In the genomic region with DNA sequence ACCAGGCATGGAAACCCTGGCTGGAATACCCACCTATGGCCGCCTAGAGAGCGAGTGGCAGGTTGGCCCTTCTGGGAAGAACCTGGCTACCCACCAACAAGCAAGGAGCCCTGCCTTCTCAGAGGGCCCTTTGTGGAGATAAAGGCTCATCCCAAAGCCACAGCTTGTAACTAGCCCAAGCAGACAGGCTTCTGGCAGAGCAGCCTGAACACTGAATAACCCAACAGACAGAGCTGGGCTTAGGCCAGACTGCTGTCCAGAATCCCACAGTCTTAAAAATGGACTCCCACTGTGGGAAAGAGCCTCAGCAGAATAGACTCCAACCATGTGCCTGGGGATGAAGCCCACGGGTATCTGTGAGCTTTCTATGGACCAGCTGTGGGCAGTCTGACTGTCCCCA, we compare ENCODE assay signal across 22 mouse cellular contexts. TPM values are rescaled to one million over a fixed set of nuclear protein-coding genes. Genes with fewer than 3 reads are reported as not detected.
DNase-seq lines count a peak whose midpoint lies in the region; ATAC-seq and TF ChIP-seq lines count a peak whose summit lies in the region.
"Had no signal": no experiment of that assay in that cellular context is flagged by ENCODE, and none has a peak within 500 bp of the region (broad histone marks: within the 10 kb centered on the region; RNA-seq: fewer than 3 reads in every experiment).

No protein-coding gene starts in this region.

- H3K27me3 ChIP-seq in hindbrain, embryonic 16.5 days (replicated peaks; ENCODE audit: control insufficient read depth, insufficient read depth, low read length) = no peaks in the 10 kb centered on the region
- H3K27me3 ChIP-seq in hindbrain, embryonic 11.5 days (ENCODE audit: control insufficient read depth, insufficient read depth, low read length) = no peaks in the 10 kb centered on the region
- H3K27me3 ChIP-seq in midbrain, postnatal 0 days (ENCODE audit: insufficient read depth, low read length) = no peaks in the 10 kb centered on the region
- H3K27me3 ChIP-seq in midbrain, embryonic 16.5 days (ENCODE audit: control insufficient read depth, insufficient read depth, low read depth, low read length) = no peaks in the 10 kb centered on the region
- H3K27me3 ChIP-seq: embryonic facial prominence, embryonic 12.5 days; embryonic facial prominence, embryonic 15.5 days; Patski had no signal

- 81% methylated on average over 3 of the region's 3 CpGs for WGBS in hindbrain, embryonic 16.5 days
- WGBS in hindbrain, embryonic 11.5 days = 92% methylated on average over 3 of the region's 3 CpGs
- WGBS in midbrain, postnatal 0 days = 81% methylated on average over 3 of the region's 3 CpGs
- 81% methylated on average over 3 of the region's 3 CpGs for WGBS in midbrain, embryonic 16.5 days

- no peak for DNase-seq in cerebellum, adult 11 months
- peak; percentile 71 to 77 for DNase-seq in cerebellum, postnatal 10 days
- DNase-seq in cerebellum, adult 8-10 months = no peak
- no peak for DNase-seq in hindbrain, embryonic 11.5 days (ENCODE audit: low spot score)
- peak; percentile 71 for DNase-seq in midbrain, postnatal 0 days (ENCODE audit: low spot score)
- DNase-seq: adrenal gland, postnatal 10 days; adrenal gland, postnatal 36 days; forebrain, postnatal 0 days; gastrocnemius, adult 2 months; gastrocnemius, postnatal 14 days; heart, adult 11 months; kidney, adult 2 months had no signal

- peaks cover 28% of the 10 kb centered on the region for H3K36me3 ChIP-seq in hindbrain, embryonic 16.5 days (ENCODE audit: control insufficient read depth, insufficient read depth, low read length)
- no peaks in the 10 kb centered on the region for H3K36me3 ChIP-seq in hindbrain, embryonic 11.5 days (ENCODE audit: control insufficient read depth, insufficient read depth, low read length)
- H3K36me3 ChIP-seq in midbrain, postnatal 0 days (ENCODE audit: insufficient read depth, low read length) = peaks cover 69% of the 10 kb centered on the region
- peaks cover 31% of the 10 kb centered on the region for H3K36me3 ChIP-seq in midbrain, embryonic 16.5 days (ENCODE audit: control insufficient read depth, insufficient read depth, low read length)

- H3K4me2 ChIP-seq in hindbrain, embryonic 16.5 days (ENCODE audit: low read length) = no peak overlapping the region
- H3K4me2 ChIP-seq in hindbrain, embryonic 11.5 days (replicated peaks; ENCODE audit: low read depth, low read length) = no peak overlapping the region
- H3K4me2 ChIP-seq in midbrain, postnatal 0 days (ENCODE audit: low read depth, low read length, poor library complexity, severe bottlenecking) = no peak overlapping the region
- H3K4me2 ChIP-seq in midbrain, embryonic 16.5 days (ENCODE audit: low read length) = no peak overlapping the region
- H3K4me2 ChIP-seq: embryonic facial prominence, embryonic 12.5 days; embryonic facial prominence, embryonic 15.5 days; heart, embryonic 11.5 days had no signal

- H3K9ac ChIP-seq in hindbrain, embryonic 16.5 days (ENCODE audit: low read depth, low read length) = no peak overlapping the region
- no peak overlapping the region for H3K9ac ChIP-seq in hindbrain, embryonic 11.5 days (ENCODE audit: low read depth, low read length)
- no peak overlapping the region for H3K9ac ChIP-seq in midbrain, postnatal 0 days (replicated peaks; ENCODE audit: low read length, poor library complexity, severe bottlenecking)
- no peak overlapping the region for H3K9ac ChIP-seq in midbrain, embryonic 16.5 days (ENCODE audit: low read depth, low read length)
- H3K9ac ChIP-seq: embryonic facial prominence, embryonic 12.5 days; embryonic facial prominence, embryonic 15.5 days; forebrain, postnatal 0 days had no signal

- H3K9me3 ChIP-seq in hindbrain, embryonic 16.5 days (ENCODE audit: control insufficient read depth, low read length) = no peaks in the 10 kb centered on the region
- H3K9me3 ChIP-seq in hindbrain, embryonic 11.5 days (ENCODE audit: control insufficient read depth, low read length) = no peaks in the 10 kb centered on the region
- no peaks in the 10 kb centered on the region for H3K9me3 ChIP-seq in midbrain, postnatal 0 days (ENCODE audit: low read length)
- no peaks in the 10 kb centered on the region for H3K9me3 ChIP-seq in midbrain, embryonic 16.5 days (replicated peaks; ENCODE audit: control insufficient read depth, low read length, poor library complexity, severe bottlenecking)
- H3K9me3 ChIP-seq: embryonic facial prominence, embryonic 12.5 days; embryonic facial prominence, embryonic 15.5 days; G1E had no signal

- no peak overlapping the region for H3K27ac ChIP-seq in hindbrain, embryonic 16.5 days (ENCODE audit: low read depth, low read length)
- H3K27ac ChIP-seq in hindbrain, embryonic 11.5 days (ENCODE audit: low read depth, low read length) = no peak overlapping the region
- H3K27ac ChIP-seq in midbrain, postnatal 0 days (ENCODE audit: low read depth, low read length) = no peak overlapping the region; the same call in 1 of the 2 replicates
- no peak overlapping the region for H3K27ac ChIP-seq in midbrain, embryonic 16.5 days (ENCODE audit: low read length)
- H3K27ac ChIP-seq: embryonic facial prominence, embryonic 12.5 days; embryonic facial prominence, embryonic 15.5 days; gastrocnemius, adult 2 months had no signal

- ATAC-seq in cerebellum, adult (ENCODE audit: insufficient number of reproducible peaks, low FRiP score, low TSS enrichment) = peak; percentile 38; the same call in 1 of the 2 replicates
- ATAC-seq in hindbrain, embryonic 16.5 days = peak; percentile 78
- ATAC-seq in hindbrain, embryonic 11.5 days (ENCODE audit: low FRiP score) = no peak
- ATAC-seq in midbrain, postnatal 0 days (ENCODE audit: low FRiP score) = no peak
- no peak for ATAC-seq in midbrain, embryonic 16.5 days
- ATAC-seq: forebrain, embryonic 14.5 days; forebrain, postnatal 0 days; intestine, postnatal 0 days; Patski had no signal

- TF ChIP-seq CTCF in midbrain, postnatal 0 days (IDR thresholded peaks at IDR 0.05) = no peak

- no peak overlapping the region for H3K4me3 ChIP-seq in hindbrain, embryonic 16.5 days (ENCODE audit: low read length)
- no peak overlapping the region for H3K4me3 ChIP-seq in hindbrain, embryonic 11.5 days (ENCODE audit: low read depth, low read length)
- no peak overlapping the region for H3K4me3 ChIP-seq in midbrain, postnatal 0 days (ENCODE audit: low read depth, low read length)
- H3K4me3 ChIP-seq in midbrain, embryonic 16.5 days (ENCODE audit: low read depth, low read length) = no peak overlapping the region
- H3K4me3 ChIP-seq: embryonic facial prominence, embryonic 12.5 days; embryonic facial prominence, embryonic 15.5 days; gastrocnemius, adult 2 months had no signal

- H3K4me1 ChIP-seq in hindbrain, embryonic 16.5 days (ENCODE audit: control insufficient read depth, insufficient read depth, low read depth, low read length) = no peaks in the 10 kb centered on the region; the same call in 1 of the 2 replicates
- no peaks in the 10 kb centered on the region for H3K4me1 ChIP-seq in hindbrain, embryonic 11.5 days (replicated peaks; ENCODE audit: control insufficient read depth, insufficient read depth, low read length)
- H3K4me1 ChIP-seq in midbrain, postnatal 0 days (ENCODE audit: insufficient read depth, low read length) = no peaks in the 10 kb centered on the region
- no peaks in the 10 kb centered on the region for H3K4me1 ChIP-seq in midbrain, embryonic 16.5 days (ENCODE audit: control insufficient read depth, insufficient read depth, low read length)
- H3K4me1 ChIP-seq: embryonic facial prominence, embryonic 12.5 days had no signal

RNA-seq across cellular contexts. Expression of a gene that starts 23.3 kb away (rescaled TPM):
- 44.9 and 57.8 TPM in 2 replicates for polyA plus RNA-seq in hindbrain, embryonic 16.5 days (2015; fragmentation: Nextera tagmentation; extraction: Ambion mirVana)
- polyA plus RNA-seq in hindbrain, embryonic 11.5 days (2014; fragmentation: Nextera tagmentation; extraction: Ambion mirVana) = 23.3 and 29.9 TPM in 2 replicates
- total RNA-seq in midbrain, postnatal 0 days (2014; rRNA removed) = 111 and 115 TPM in 2 replicates
- 64.5 and 65.2 TPM in 2 replicates for polyA plus RNA-seq in midbrain, postnatal 0 days (2015; fragmentation: Nextera tagmentation; extraction: Ambion mirVana)
- 48.9 and 50.8 TPM in 2 replicates for polyA plus RNA-seq in midbrain, embryonic 16.5 days (2015; fragmentation: Nextera tagmentation; extraction: Ambion mirVana)

RNA-seq across cellular contexts. Expression of a gene that starts 54.8 kb away (rescaled TPM):
- polyA plus RNA-seq in hindbrain, embryonic 16.5 days (2015; fragmentation: Nextera tagmentation; extraction: Ambion mirVana) = 42.1 and 44.5 TPM in 2 replicates
- polyA plus RNA-seq in hindbrain, embryonic 11.5 days (2014; fragmentation: Nextera tagmentation; extraction: Ambion mirVana) = 45.9 and 50.9 TPM in 2 replicates
- total RNA-seq in midbrain, postnatal 0 days (2014; rRNA removed) = 30.7 and 44.8 TPM in 2 replicates
- polyA plus RNA-seq in midbrain, postnatal 0 days (2015; fragmentation: Nextera tagmentation; extraction: Ambion mirVana) = 38.3 and 41.0 TPM in 2 replicates
- 42.1 and 43.3 TPM in 2 replicates for polyA plus RNA-seq in midbrain, embryonic 16.5 days (2015; fragmentation: Nextera tagmentation; extraction: Ambion mirVana)

Comparison
In these comparisons a context has a peak if more than half of its experiments do, and no peak if none do; other contexts are left out.
1. ATAC-seq: peak in cerebellum, adult (single experiment) and hindbrain, embryonic 16.5 days (single experiment); none in hindbrain, embryonic 11.5 days (single experiment), midbrain, postnatal 0 days (single experiment) and midbrain, embryonic 16.5 days (single experiment).
2. DNase-seq: peak in cerebellum, postnatal 10 days (2 of 2) and midbrain, postnatal 0 days (single experiment); none in cerebellum, adult 11 months (single experiment), cerebellum, adult 8-10 months (single experiment) and hindbrain, embryonic 11.5 days (single experiment).